Mouse (Mus musculus) hindbrain, postnatal 0 days (tissue): ENCODE measurements at regions not wholly inside any gene's neighbourhood (a gene's known extent, or its start where the extent isn't known, plus 50 kb on each side); places are given as distances from the start of the nearest gene placed in this dataset.
A peak's percentile ranks its signal among the peaks of the same experiment; 100 is the strongest.

Experiments
- ATAC-seq: fragments of 200-750 bp; cut with Nextera tagmentation; 2 replicates; pipeline ENCODE4 v1.8.0; 2017; ENCODE audit warnings: mild to moderate bottlenecking, moderate TSS enrichment, moderate library complexity
- DNase-seq: peaks from one replicate; pipeline ENCODE4 v3.0.0-alpha.2; 2015; ENCODE audit warnings: low spot score
- H3K27ac ChIP-seq: fragments of 300-500 bp; sonication (generic); 2 replicates; pipeline ENCODE4 v1.5.1; 2014; ENCODE audit warnings: mild to moderate bottlenecking
- H3K27me3 ChIP-seq: fragments of 300-500 bp; sonication (generic); 2 replicates; pipeline ENCODE4 v1.6.1; 2014; ENCODE audit warnings: low read length, mixed read lengths; ENCODE audit not compliant: insufficient read depth
- H3K36me3 ChIP-seq: fragments of 300-500 bp; sonication (generic); 2 replicates; pipeline ENCODE4 v1.6.1; 2014; ENCODE audit warnings: low read length, mixed read lengths; ENCODE audit not compliant: insufficient read depth
- H3K4me1 ChIP-seq: fragments of 300-500 bp; sonication (generic); 2 replicates; pipeline ENCODE4 v1.6.1; 2014; ENCODE audit warnings: antibody characterized with exemption, low read length, mixed read lengths; ENCODE audit not compliant: insufficient read depth
- H3K4me2 ChIP-seq: fragments of 300-500 bp; sonication (generic); 2 replicates; pipeline ENCODE4 v1.6.1; 2014; ENCODE audit warnings: low read depth, mild to moderate bottlenecking, low read length, moderate library complexity, mixed read lengths
- H3K4me3 ChIP-seq: fragments of 300-500 bp; sonication (generic); 2 replicates; pipeline ENCODE4 v1.5.1; 2014; ENCODE audit warnings: low read length
- H3K9ac ChIP-seq: fragments of 300-500 bp; sonication (generic); replicated peaks from 2 replicates; pipeline ENCODE4 v1.6.1; 2014; ENCODE audit warnings: mild to moderate bottlenecking, low read length, moderate library complexity, mixed read lengths
- H3K9me3 ChIP-seq: fragments of 300-500 bp; sonication (generic); 2 replicates; pipeline ENCODE4 v1.6.1; 2016; ENCODE audit warnings: low read length, mixed read lengths
- CTCF ChIP-seq: IDR thresholded peaks from 2 replicates; pipeline ENCODE4 v1.5.1; 2016; ENCODE audit warnings: antibody characterized with exemption, control low read depth, low read depth
- WGBS: fragments of 180-500 bp; shearing (Covaris S2); extraction: QIAGEN DNeasy Blood & Tissue Kit; methylation state at CpG from one replicate; pipeline ENCODE4 v1.1.7; 2014; 5-methylcytosine and 5-hydroxymethylcytosine counted together

- Histone ChIP-seq H3K27ac (no peak overlapping the region), H3K4me3 (no peak overlapping the region), H3K4me1 (no peaks in the 10 kb centered on the region), H3K9ac (no peak overlapping the region), H3K9me3 (no peaks in the 10 kb centered on the region), H3K36me3 (no peaks in the 10 kb centered on the region), H3K27me3 (no peaks in the 10 kb centered on the region), H3K4me2 (no peak overlapping the region)
- ATAC-seq (no peak), DNase-seq (no peak)
- TF ChIP-seq CTCF = no peak
- WGBS = 82% methylated on average over 2 of the region's 2 CpGs
These were observed 181.3 kb upstream of the Cdh4 start for GRCm38 (mm10) chr2:179260892-179261291.

- Histone ChIP-seq H3K4me2 (no peak overlapping the region), H3K4me1 (no peaks in the 10 kb centered on the region), H3K36me3 (no peaks in the 10 kb centered on the region), H3K4me3 (no peak overlapping the region), H3K27ac (no peak overlapping the region), H3K27me3 (no peaks in the 10 kb centered on the region), H3K9ac (no peak overlapping the region), H3K9me3 (no peaks in the 10 kb centered on the region)
- no peak for TF ChIP-seq CTCF
- WGBS = 90% methylated on average over 4 of the region's 4 CpGs
- DNase-seq = no peak
- ATAC-seq = no peak
These were observed 178.3 kb upstream of the Cdh4 start for GRCm38 (mm10) chr2:179263888-179264287.

GRCm38 (mm10) chr2:179265436-179265835 is 176.8 kb upstream of the Cdh4 start:
- no peak overlapping the region for H3K27ac ChIP-seq
- H3K9me3 ChIP-seq = no peaks in the 10 kb centered on the region
- H3K9ac ChIP-seq = no peak overlapping the region
- H3K4me2 ChIP-seq = no peak overlapping the region
- no peaks in the 10 kb centered on the region for H3K4me1 ChIP-seq
- no peak for DNase-seq
- H3K27me3 ChIP-seq = no peaks in the 10 kb centered on the region
- no peak for ATAC-seq
- H3K36me3 ChIP-seq = no peaks in the 10 kb centered on the region
- no peak overlapping the region for H3K4me3 ChIP-seq
- no peak for TF ChIP-seq CTCF
- 38% methylated on average over 5 of the region's 5 CpGs for whole genome bisulfite sequencing

GRCm38 (mm10) chr2:179277204-179277886 is 164.9 kb upstream of the Cdh4 start:
- DNase-seq (peak; percentile 60), ATAC-seq (peak; percentile 72; the same call in 1 of the 2 replicates)
- H3K9ac ChIP-seq = no peak overlapping the region
- no peaks in the 10 kb centered on the region for H3K4me1 ChIP-seq
- 73% methylated on average over 15 of the region's 15 CpGs for WGBS
- no peaks in the 10 kb centered on the region for H3K27me3 ChIP-seq
- H3K36me3 ChIP-seq = no peaks in the 10 kb centered on the region
- H3K27ac ChIP-seq = no peak overlapping the region
- no peak for TF ChIP-seq CTCF
- H3K4me3 ChIP-seq = no peak overlapping the region
- no peaks in the 10 kb centered on the region for H3K9me3 ChIP-seq
- no peak overlapping the region for H3K4me2 ChIP-seq

GRCm38 (mm10) chr2:179277887-179278282 is 164.3 kb upstream of the Cdh4 start:
- Histone ChIP-seq H3K27me3 (no peaks in the 10 kb centered on the region), H3K4me2 (no peak overlapping the region), H3K4me3 (no peak overlapping the region), H3K4me1 (no peaks in the 10 kb centered on the region), H3K9me3 (no peaks in the 10 kb centered on the region), H3K9ac (no peak overlapping the region), H3K36me3 (no peaks in the 10 kb centered on the region), H3K27ac (no peak overlapping the region)
- WGBS = 75% methylated on average over 4 of the region's 4 CpGs
- no peak for DNase-seq
- no peak for TF ChIP-seq CTCF
- peak; percentile 69 for ATAC-seq

- no peaks in the 10 kb centered on the region for H3K27me3 ChIP-seq
- H3K4me2 ChIP-seq = no peak overlapping the region
- no peak overlapping the region for H3K27ac ChIP-seq
- DNase-seq (peak; percentile 76), ATAC-seq (0 out of 2 replicates have a peak, but pooled peaks have one; percentile 18)
- H3K9ac ChIP-seq = no peak overlapping the region
- H3K4me3 ChIP-seq = no peak overlapping the region
- TF ChIP-seq CTCF = no peak
- 61% methylated on average over 6 of the region's 6 CpGs for WGBS
- no peaks in the 10 kb centered on the region for H3K4me1 ChIP-seq
- no peaks in the 10 kb centered on the region for H3K9me3 ChIP-seq
- H3K36me3 ChIP-seq = no peaks in the 10 kb centered on the region
These were observed 160.0 kb upstream of the Cdh4 start for GRCm38 (mm10) chr2:179282276-179282675.

GRCm38 (mm10) chr2:179290394-179290793 is 151.8 kb upstream of the Cdh4 start:
- H3K36me3 ChIP-seq = no peaks in the 10 kb centered on the region
- H3K4me3 ChIP-seq = no peak overlapping the region
- DNase-seq = peak; percentile 70
- no peaks in the 10 kb centered on the region for H3K9me3 ChIP-seq
- no peak overlapping the region for H3K9ac ChIP-seq
- H3K27ac ChIP-seq = 0 out of 2 replicates have a peak overlapping the region, but pooled peaks have one; percentile 20
- H3K4me1 ChIP-seq = peaks cover 33% of the 10 kb centered on the region
- H3K27me3 ChIP-seq = no peaks in the 10 kb centered on the region
- TF ChIP-seq CTCF = no peak
- 15% methylated on average over 5 of the region's 5 CpGs for WGBS
- ATAC-seq = no peak; the same call in 1 of the 2 replicates
- H3K4me2 ChIP-seq = no peak overlapping the region
